Mouse (Mus musculus) right cerebral cortex, adult 2 months (tissue): ENCODE data around the gene Nkain1.

Experiments used
- DNase-seq, 2 experiments: peaks; one replicate each; pipeline ENCODE4 v3.0.0; 2021 to 2022; ENCODE audit warnings: low spot score in 2 of 2

Gene Nkain1

GRCm38 (mm10) chr4:130574048-130574413 lies at the start of gene Nkain1:
Nkain1 (minus strand) TSS chr4:130574173.
- no peak for DNase-seq

GRCm38 (mm10) chr4:130578734-130579274 lies 4.8 kb upstream of the Nkain1 start:
- no peak for DNase-seq

- DNase-seq: no peak
Observed at GRCm38 (mm10) chr4:130577081-130577480, 3.1 kb upstream of the Nkain1 start.

- DNase-seq: no peak
Observed at GRCm38 (mm10) chr4:130576247-130576931, 2.4 kb upstream of the Nkain1 start.

- DNase-seq: no peak
Observed at GRCm38 (mm10) chr4:130575533-130575932, 1.6 kb upstream of the Nkain1 start.

GRCm38 (mm10) chr4:130574861-130575460 lies 988 bp upstream of the Nkain1 start:
- DNase-seq: no peak

GRCm38 (mm10) chr4:130573351-130574047 lies 474 bp downstream of the Nkain1 start:
- no peak for DNase-seq

- no peak for DNase-seq
Observed at GRCm38 (mm10) chr4:130573012-130573350, 992 bp downstream of the Nkain1 start.

- no peak for DNase-seq
Observed at GRCm38 (mm10) chr4:130572545-130572944, 1.4 kb downstream of the Nkain1 start.

GRCm38 (mm10) chr4:130570941-130571720 lies 2.8 kb downstream of the Nkain1 start:
- no peak for DNase-seq

GRCm38 (mm10) chr4:130568043-130568978 lies 5.7 kb downstream of the Nkain1 start:
- no peak for DNase-seq

GRCm38 (mm10) chr4:130563820-130564219 lies 10.2 kb downstream of the Nkain1 start:
- no peak for DNase-seq

- DNase-seq: no peak
Observed at GRCm38 (mm10) chr4:130563260-130563756, 10.7 kb downstream of the Nkain1 start.

GRCm38 (mm10) chr4:130560576-130561310 lies 13.2 kb downstream of the Nkain1 start:
- no peak for DNase-seq

- DNase-seq: no peak
Observed at GRCm38 (mm10) chr4:130559220-130559619, 14.8 kb downstream of the Nkain1 start.

- DNase-seq: no peak
Observed at GRCm38 (mm10) chr4:130557852-130558251, 16.1 kb downstream of the Nkain1 start.

GRCm38 (mm10) chr4:130556992-130557391 lies 17.0 kb downstream of the Nkain1 start:
- no peak for DNase-seq

- no peak for DNase-seq
Observed at GRCm38 (mm10) chr4:130556224-130556623, 17.7 kb downstream of the Nkain1 start.

- DNase-seq: no peak
Observed at GRCm38 (mm10) chr4:130553121-130553448, 20.9 kb downstream of the Nkain1 start.
